Mouse (Mus musculus): ENCODE results near the gene Pik3r5. TPM values are rescaled to one million over a fixed set of nuclear protein-coding genes. Genes with fewer than 3 reads are reported as not detected.

The Pik3r5 gene
- total and polyA plus RNA-seq, 2 experiments from 2014 or later, result 0.65 to 1.4 TPM

GRCm38 (mm10) chr11:68544554-68544953, 112.6 kb downstream of the Pik3r5 start:
- H3K4me3 ChIP-seq (ENCODE audit: low read length), result no peak overlapping the region
- H3K9me3 ChIP-seq (ENCODE audit: low read length), result no peaks in the 10 kb centered on the region
- DNase-seq (ENCODE audit: low spot score) (peak; percentile 32), ATAC-seq (no peak)
- WGBS, result 10% methylated on average over 8 of the region's 8 CpGs
- H3K27ac ChIP-seq, result no peak overlapping the region
- H3K9ac ChIP-seq (replicated peaks; ENCODE audit: low read length), result no peak overlapping the region
- no peaks in the 10 kb centered on the region for H3K4me1 ChIP-seq (ENCODE audit: insufficient read depth, low read length)
- no peaks in the 10 kb centered on the region for H3K27me3 ChIP-seq (ENCODE audit: insufficient read depth, low read length)
- H3K4me2 ChIP-seq (ENCODE audit: low read depth, low read length), result no peak overlapping the region
- peak; percentile 67 for TF ChIP-seq CTCF (IDR thresholded peaks at IDR 0.05; ENCODE audit: low read depth)
- no peaks in the 10 kb centered on the region for H3K36me3 ChIP-seq (ENCODE audit: insufficient read depth, low read length)

DNA sequence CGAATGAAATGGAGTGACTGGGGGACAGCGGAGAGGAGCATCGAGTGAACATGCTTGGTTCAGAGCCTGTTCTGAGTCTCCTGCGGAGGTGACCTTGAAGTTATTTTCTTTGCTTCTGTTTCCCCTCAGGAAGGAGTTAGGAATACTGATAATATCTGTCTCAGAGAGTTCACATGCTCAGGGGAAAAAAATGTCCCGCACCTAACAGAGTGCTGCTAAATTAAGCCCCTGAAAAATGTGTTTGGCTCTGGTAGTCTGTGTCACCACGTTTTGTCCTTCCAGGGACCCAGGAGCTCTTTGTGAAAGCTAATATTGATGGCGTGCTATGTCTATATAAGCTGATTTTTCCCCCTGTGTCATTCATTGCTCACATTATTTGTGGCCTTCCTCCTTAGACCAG, 113.3 kb downstream of the Pik3r5 start:
- Histone ChIP-seq H3K27me3 (ENCODE audit: insufficient read depth, low read length) (no peaks in the 10 kb centered on the region), H3K4me2 (ENCODE audit: low read depth, low read length) (no peak overlapping the region), H3K36me3 (ENCODE audit: insufficient read depth, low read length) (no peaks in the 10 kb centered on the region), H3K9me3 (ENCODE audit: low read length) (no peaks in the 10 kb centered on the region), H3K27ac (no peak overlapping the region), H3K9ac (replicated peaks; ENCODE audit: low read length) (no peak overlapping the region), H3K4me3 (ENCODE audit: low read length) (no peak overlapping the region), H3K4me1 (ENCODE audit: insufficient read depth, low read length) (no peaks in the 10 kb centered on the region)
- DNase-seq (ENCODE audit: low spot score) (no peak), ATAC-seq (no peak)
- TF ChIP-seq CTCF (IDR thresholded peaks at IDR 0.05; ENCODE audit: low read depth), result no peak
- whole genome bisulfite sequencing, result 57% methylated on average over 7 of the region's 7 CpGs

- H3K9me3 ChIP-seq (ENCODE audit: low read length), result no peaks in the 10 kb centered on the region
- no peak for DNase-seq (ENCODE audit: low spot score)
- no peak overlapping the region for H3K4me3 ChIP-seq (ENCODE audit: low read length)
- no peaks in the 10 kb centered on the region for H3K27me3 ChIP-seq (ENCODE audit: insufficient read depth, low read length)
- no peaks in the 10 kb centered on the region for H3K36me3 ChIP-seq (ENCODE audit: insufficient read depth, low read length)
- no peak for TF ChIP-seq CTCF (IDR thresholded peaks at IDR 0.05; ENCODE audit: low read depth)
- 86% methylated on average over 8 of the region's 8 CpGs for WGBS
- no peak overlapping the region for H3K9ac ChIP-seq (replicated peaks; ENCODE audit: low read length)
- H3K4me1 ChIP-seq (ENCODE audit: insufficient read depth, low read length), result no peaks in the 10 kb centered on the region
- no peak for ATAC-seq
- H3K4me2 ChIP-seq (ENCODE audit: low read depth, low read length), result no peak overlapping the region
- no peak overlapping the region for H3K27ac ChIP-seq
Measured at GRCm38 (mm10) chr11:68545682-68546222, 113.8 kb downstream of the Pik3r5 start.

Other genes with a start within 250 kb of the Pik3r5 start
- 81.7 and 101 TPM in 2 replicates for gene Ntn1, start 31.3 kb upstream of the Pik3r5 start, total RNA-seq (2014; rRNA removed)
- 13.8 and 14.3 TPM in 2 replicates for gene Ntn1, start 31.3 kb upstream of the Pik3r5 start, polyA plus RNA-seq (2015; fragmentation: Nextera tagmentation; extraction: Ambion mirVana)
- gene Pik3r6, start 70.9 kb downstream of the Pik3r5 start, total RNA-seq (2014; rRNA removed), result 1.5 and 2.7 TPM in 2 replicates
- 1.3 and 1.7 TPM in 2 replicates for gene Pik3r6, start 70.9 kb downstream of the Pik3r5 start, polyA plus RNA-seq (2015; fragmentation: Nextera tagmentation; extraction: Ambion mirVana)
- gene Mfsd6l, start 124.1 kb downstream of the Pik3r5 start, total RNA-seq (2014; rRNA removed), result 0.10 TPM in 1 of 2 replicates, not detected in the other
- 0.11 TPM in 2 replicates for gene Mfsd6l, start 124.1 kb downstream of the Pik3r5 start, polyA plus RNA-seq (2015; fragmentation: Nextera tagmentation; extraction: Ambion mirVana)
- 0.25 TPM in 1 of 2 replicates, not detected in the other for gene Ccdc42, start 154.9 kb downstream of the Pik3r5 start, total RNA-seq (2014; rRNA removed)
- 0.28 and 0.44 TPM in 2 replicates for gene Ccdc42, start 154.9 kb downstream of the Pik3r5 start, polyA plus RNA-seq (2015; fragmentation: Nextera tagmentation; extraction: Ambion mirVana)

All from hindbrain, postnatal 0 days (tissue).